Mouse (Mus musculus) kidney, postnatal 4 days (tissue): Measurements from ENCODE around the gene Taar7a.

Experiments used
- DNase-seq, 2 experiments: peaks; one replicate each; pipeline ENCODE4 v3.0.0; 2021; ENCODE audit warnings: mixed read lengths in 2 of 2

Taar7a gene

DNA sequence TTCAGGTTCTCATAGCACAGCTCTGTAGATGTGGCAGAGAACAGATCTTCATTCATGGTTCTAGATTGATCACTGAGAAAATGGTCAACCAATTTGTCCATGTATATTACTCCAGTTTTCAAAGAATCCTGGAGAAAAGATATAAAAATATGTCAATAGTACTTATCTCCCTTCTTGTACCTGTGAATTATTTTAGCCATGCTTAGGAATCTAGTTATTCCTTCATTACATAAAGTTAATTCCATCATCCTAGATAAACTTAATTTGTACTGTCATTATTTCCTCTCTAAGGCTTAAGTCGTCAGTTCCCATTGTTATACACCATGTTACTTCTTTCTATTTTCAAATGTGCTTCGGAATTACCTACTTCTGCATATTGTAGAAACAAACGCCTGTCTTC, at the start of gene Taar7a:
Gene Taar7a (minus strand): TSS at position 101 of the 400 bp plus-strand sequence.
- DNase-seq = no peak

DNA sequence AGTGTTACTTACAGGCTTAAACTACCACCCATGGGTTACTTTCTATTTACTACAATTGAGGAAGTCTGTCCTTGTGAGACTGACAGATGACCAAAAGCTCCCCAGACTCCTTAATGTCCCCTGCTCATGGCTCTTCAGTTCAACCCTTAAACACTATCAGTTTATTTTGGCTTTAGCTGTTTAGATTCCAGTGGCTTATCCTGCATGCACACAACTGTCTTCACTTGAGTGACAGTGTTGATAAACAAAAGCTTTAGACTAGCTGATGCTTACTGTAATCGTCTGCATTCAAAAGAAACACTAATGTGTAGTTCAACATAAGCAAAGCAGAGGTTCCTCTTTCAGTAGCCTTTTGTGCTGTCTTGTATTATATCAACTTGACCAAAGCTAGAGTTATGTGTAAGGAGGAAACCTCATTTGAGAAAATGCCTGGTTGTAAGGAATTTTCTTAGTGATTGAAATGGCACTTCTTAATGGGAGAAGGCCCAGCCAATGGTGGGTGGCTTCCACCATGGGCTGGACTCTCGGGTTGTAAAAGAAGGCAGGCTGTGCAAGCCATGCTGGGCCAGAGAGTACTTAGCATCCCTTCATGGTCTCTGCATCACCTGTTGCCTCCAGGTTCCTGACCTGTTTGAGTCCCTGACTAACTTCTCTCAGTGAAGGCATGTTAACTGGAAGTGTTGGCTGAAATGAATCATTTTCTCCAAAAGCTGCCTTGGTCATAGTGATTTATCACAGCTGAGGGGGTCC, 47.0 kb upstream of the Taar7a start:
- no peak for DNase-seq

DNA sequence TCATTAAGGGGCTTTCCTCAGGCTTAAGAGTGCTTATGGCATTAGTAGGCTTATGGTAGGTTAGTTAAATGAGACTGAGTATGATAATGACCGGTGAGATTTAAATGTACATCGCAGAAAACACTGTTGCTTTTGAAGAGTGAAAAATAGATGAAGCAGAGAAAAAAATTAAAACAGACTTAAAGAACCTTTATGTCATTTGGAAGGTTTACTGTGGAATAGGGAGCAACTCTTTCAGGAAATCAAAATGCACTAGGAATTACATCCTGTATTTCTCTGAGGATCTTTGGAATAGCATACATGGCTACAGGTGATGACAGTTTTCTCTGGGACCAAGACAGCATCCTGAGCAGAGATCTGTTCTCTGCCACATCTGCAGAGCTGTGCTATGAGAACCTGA, 44.0 kb upstream of the Taar7a start, which contains the start of gene Taar7e:
Gene Taar7e (plus strand): TSS at position 301 of the 400 bp plus-strand sequence.
- no peak for DNase-seq

- DNase-seq = no peak
Observed at GRCm38 (mm10) chr10:24031347-24031746, 38.1 kb upstream of the Taar7a start.

DNA sequence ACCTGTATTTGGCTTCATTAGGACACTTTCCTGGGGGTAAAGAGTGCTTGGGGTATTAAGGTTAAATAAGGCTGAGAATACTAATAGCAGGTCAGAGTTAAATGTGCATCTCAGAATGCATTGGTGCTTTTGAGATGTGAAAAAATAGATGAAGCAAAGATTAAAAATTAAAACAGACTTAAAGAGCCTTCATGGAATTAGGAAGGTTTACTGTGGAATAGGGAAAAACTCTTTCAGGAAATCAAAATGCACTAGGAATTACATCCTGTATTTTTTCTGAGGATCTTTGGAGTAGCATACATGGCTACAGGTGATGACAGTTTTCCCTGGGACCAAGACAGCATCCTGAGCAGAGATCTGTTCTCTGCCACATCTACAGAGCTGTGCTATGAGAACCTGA, 33.6 kb upstream of the Taar7a start, which contains the start of gene Taar7d:
Gene Taar7d (plus strand): TSS at position 301 of the 400 bp plus-strand sequence.
- no peak for DNase-seq

GRCm38 (mm10) chr10:24008143-24008542, 14.9 kb upstream of the Taar7a start:
- DNase-seq = no peak

DNA sequence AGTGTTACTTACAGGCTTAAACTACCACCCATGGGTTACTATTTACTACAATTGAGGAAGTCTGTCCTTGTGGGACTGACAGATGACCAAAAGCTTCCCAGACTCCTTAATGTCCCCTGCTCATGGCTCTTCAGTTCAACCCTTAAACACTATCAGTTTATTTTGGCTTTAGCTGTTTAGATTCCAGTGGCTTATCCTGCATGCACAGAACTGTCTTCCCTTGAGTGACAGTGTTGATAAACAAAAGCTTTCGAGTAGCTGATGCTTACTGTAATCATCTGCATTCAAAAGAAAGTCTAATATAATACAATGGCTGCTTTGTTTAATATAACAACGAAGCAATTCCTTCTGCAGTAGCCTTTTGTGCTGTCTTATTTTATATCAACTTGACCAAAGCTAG, 13.8 kb upstream of the Taar7a start:
- no peak for DNase-seq

DNA sequence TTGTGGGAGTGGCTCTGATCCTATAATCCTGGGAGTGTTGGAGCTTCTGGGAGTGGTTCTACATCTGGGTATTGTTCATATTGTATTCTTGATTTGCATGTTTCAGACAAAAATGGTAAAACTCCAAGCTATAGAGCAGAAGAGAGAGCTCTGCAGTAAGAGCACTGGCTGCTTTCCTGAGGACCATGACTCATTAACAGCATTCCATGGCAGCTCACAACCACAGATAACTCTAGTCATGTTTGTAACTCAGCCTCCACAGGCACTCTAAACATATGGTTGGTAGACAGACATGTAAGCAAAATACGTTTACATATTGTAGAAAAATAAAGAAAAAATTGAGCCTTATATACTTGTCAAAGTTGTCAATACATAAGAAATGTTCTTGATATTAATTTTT, 13.2 kb upstream of the Taar7a start:
- no peak for DNase-seq

DNA sequence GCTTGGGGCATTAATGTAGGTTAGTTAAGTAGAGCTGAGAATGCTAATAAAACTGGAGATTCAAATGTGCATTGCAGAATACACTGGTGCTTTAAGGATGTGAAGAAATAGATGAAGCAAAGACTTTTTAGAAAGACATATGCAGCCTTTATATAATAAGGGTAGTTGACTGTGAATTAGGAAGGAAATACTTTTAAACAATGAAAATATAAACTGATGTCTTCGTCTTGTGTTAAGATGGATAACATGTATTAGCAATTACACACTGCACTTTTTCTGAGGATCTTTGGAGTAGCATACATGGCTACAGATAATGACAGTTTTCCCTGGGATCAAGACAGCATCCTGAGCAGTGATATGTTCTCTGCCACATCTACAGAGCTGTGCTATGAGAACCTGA, 6.4 kb upstream of the Taar7a start, which contains the start of gene Taar7b:
Gene Taar7b (plus strand): TSS at position 301 of the 400 bp plus-strand sequence.
- no peak for DNase-seq

DNA sequence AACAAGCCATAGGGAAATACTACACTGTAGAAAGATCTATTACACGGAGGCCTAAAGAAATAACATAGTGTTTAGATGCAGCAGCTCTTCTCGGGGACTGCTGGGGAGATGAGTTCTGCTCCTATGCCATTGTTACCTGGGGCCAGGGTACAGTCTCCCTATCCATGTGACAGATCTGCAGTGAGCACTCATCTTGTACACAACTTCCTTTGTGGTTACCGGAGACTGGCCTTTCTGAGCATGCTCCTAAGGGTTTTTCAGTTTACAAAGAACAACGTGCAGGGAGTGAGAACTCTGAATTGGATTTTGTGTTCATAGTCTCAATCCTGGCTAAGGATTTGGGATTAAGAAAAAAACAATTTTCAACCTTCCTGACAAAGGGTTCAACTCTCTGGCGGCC, 6.9 kb downstream of the Taar7a start:
- DNase-seq = no peak

- no peak for DNase-seq
Observed at GRCm38 (mm10) chr10:23985546-23985945, 7.7 kb downstream of the Taar7a start, which contains the start of gene Taar6. Gene Taar6, minus strand, starts transcription at chr10:23985646.

DNA sequence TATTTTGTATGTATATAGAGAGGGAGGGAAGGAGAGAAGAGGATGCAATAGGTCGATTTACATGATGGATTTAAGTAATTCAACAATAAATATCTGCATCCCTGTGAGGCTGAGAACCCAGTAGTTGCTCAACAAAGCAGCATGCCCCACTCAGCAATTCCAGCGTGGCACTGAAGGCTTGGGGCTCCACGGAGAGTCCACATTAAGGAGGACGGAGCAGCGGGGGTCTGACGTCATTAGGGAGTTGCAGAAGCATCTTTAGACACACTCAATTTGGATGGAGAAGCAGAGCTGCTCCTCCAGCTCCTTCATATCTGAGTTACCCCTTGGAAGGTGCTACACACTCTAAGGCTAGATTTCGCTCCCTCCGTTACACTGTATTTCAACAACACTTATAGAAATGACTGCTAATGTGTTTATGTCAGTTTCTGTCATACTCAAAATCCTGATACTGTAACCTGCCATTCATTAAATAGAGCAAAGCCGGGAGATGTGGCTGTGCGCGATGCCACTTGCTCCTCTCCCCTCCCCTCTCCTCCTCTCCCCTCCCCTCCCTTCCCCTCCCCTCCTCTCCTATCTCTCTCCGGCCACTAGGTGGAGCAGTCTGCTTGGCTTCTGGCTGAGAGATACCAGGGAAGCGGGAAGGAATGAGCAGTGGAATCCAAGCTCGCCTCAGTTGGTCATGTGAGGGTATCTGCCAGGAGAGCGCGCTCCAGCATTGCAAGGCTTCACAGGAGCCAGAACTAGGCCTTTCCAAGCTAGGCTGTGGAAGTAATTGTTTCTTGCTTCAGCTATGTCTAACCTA, 14.2 kb downstream of the Taar7a start:
- peak; percentile 80 to 86 for DNase-seq

DNA sequence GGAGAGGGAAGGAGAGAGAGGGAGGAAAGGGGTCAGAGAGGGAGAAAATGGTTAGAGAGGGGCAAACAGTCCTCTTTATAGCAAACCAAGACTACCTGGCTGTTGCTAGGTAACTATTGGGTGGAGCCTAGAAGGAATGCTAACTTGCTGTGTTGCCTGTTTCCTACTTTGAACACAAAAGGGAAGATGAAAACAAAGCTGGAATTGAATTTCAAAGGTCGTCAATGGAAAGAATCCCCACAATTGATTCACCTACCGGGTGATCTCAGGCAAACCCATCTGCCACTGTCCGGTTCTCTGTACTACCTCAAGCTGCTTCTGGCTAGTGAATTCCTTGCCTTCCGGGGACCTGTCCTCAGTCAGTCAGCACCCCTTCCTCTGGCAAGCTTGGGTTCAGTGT, 15.3 kb downstream of the Taar7a start:
- DNase-seq = no peak

DNA sequence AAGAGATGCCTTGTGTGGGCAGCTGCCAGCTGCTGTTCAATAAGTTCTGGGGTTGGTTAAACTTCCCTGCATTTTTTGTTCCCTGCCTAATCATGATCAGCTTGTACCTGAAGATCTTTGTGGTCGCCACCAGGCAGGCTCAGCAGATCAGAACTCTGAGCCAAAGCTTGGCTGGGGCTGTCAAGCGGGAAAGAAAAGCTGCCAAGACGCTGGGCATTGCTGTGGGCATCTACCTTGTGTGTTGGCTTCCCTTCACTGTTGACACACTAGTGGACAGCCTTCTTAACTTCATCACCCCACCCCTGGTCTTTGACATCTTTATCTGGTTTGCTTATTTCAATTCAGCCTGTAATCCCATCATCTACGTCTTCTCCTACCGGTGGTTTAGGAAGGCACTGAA, 22.0 kb downstream of the Taar7a start:
- DNase-seq = no peak

- no peak for DNase-seq
Observed at GRCm38 (mm10) chr10:23970656-23971165, 22.6 kb downstream of the Taar7a start, which contains the start of gene Taar5. Gene Taar5, plus strand, starts transcription at chr10:23970706.

- no peak for DNase-seq
Observed at GRCm38 (mm10) chr10:23964921-23965610, 28.2 kb downstream of the Taar7a start.

GRCm38 (mm10) chr10:23963444-23963843, 29.8 kb downstream of the Taar7a start:
- peak; percentile 36 to 48 for DNase-seq

- DNase-seq = no peak
Observed at GRCm38 (mm10) chr10:23960444-23960915, 32.8 kb downstream of the Taar7a start, which contains the start of gene Taar4. Gene Taar4, plus strand, starts transcription at chr10:23960494.

- peak; percentile 21 to 43 for DNase-seq
Observed at GRCm38 (mm10) chr10:23959071-23959470, 34.2 kb downstream of the Taar7a start.

DNA sequence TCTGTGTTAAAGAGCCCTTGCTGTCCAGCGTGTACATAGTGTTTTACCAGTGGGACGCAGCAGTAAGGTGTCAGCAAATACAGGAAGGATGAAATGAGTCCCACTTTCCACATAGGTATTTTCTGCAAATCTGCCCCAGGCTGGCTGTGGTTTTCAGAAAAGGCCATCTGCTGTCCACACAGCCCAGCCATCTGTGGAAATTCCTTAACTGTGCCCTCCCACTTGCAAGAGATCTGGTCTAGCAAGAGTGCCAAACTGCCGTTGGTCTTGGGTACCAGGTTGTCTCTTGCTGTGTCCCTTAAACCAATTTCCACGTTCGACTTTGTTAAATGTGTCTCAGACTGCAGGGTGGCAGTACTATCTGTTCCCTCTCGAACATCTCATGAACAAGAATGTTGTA, 41.6 kb downstream of the Taar7a start:
- DNase-seq = no peak

GRCm38 (mm10) chr10:23949508-23950005, 43.7 kb downstream of the Taar7a start, which contains the start of gene Taar3:
Gene Taar3, plus strand, starts transcription at chr10:23949558.
- no peak for DNase-seq

GRCm38 (mm10) chr10:23948026-23948425, 45.3 kb downstream of the Taar7a start:
- DNase-seq = peak in 1 of 2 experiments; percentile 18
